Mouse (Mus musculus): ENCODE measurements around the gene Ube2g2.

Ube2g2 gene

GRCm38 (mm10) chr10:77606855-77607254 lies 15.2 kb upstream of the Ube2g2 start:
- DNase-seq (ENCODE audit: low read depth), result no peak

GRCm38 (mm10) chr10:77607441-77607840 lies 14.6 kb upstream of the Ube2g2 start:
- no peak for DNase-seq (ENCODE audit: low read depth)

- DNase-seq (ENCODE audit: low read depth), result no peak
Measured at GRCm38 (mm10) chr10:77608589-77608988, 13.5 kb upstream of the Ube2g2 start.

GRCm38 (mm10) chr10:77610221-77610961 lies 11.7 kb upstream of the Ube2g2 start:
- DNase-seq (ENCODE audit: low read depth), result no peak

GRCm38 (mm10) chr10:77613409-77613808 lies 8.7 kb upstream of the Ube2g2 start:
- peak; percentile 43 for DNase-seq (ENCODE audit: low read depth)

GRCm38 (mm10) chr10:77615647-77616046 lies 6.4 kb upstream of the Ube2g2 start:
- no peak for DNase-seq (ENCODE audit: low read depth)

- no peak for DNase-seq (ENCODE audit: low read depth)
Measured at GRCm38 (mm10) chr10:77616166-77616565, 5.9 kb upstream of the Ube2g2 start.

GRCm38 (mm10) chr10:77616926-77617325 lies 5.1 kb upstream of the Ube2g2 start:
- no peak for DNase-seq (ENCODE audit: low read depth)

- DNase-seq (ENCODE audit: low read depth), result no peak
Measured at GRCm38 (mm10) chr10:77621546-77621945, 529 bp upstream of the Ube2g2 start.

- peak; percentile 88 for DNase-seq (ENCODE audit: low read depth)
Measured at GRCm38 (mm10) chr10:77623069-77623492, 1.0 kb downstream of the Ube2g2 start.

GRCm38 (mm10) chr10:77623639-77624400 lies 1.7 kb downstream of the Ube2g2 start:
- peak; percentile 20 for DNase-seq (ENCODE audit: low read depth)

GRCm38 (mm10) chr10:77624570-77624995 lies 2.5 kb downstream of the Ube2g2 start:
- peak; percentile 64 for DNase-seq (ENCODE audit: low read depth)

- peak; percentile 71 for DNase-seq (ENCODE audit: low read depth)
Measured at GRCm38 (mm10) chr10:77626036-77626435, 4.0 kb downstream of the Ube2g2 start.

GRCm38 (mm10) chr10:77626591-77626990 lies 4.5 kb downstream of the Ube2g2 start:
- no peak for DNase-seq (ENCODE audit: low read depth)

GRCm38 (mm10) chr10:77627497-77627896 lies 5.4 kb downstream of the Ube2g2 start:
- DNase-seq (ENCODE audit: low read depth), result peak; percentile 92

GRCm38 (mm10) chr10:77629163-77629562 lies 7.1 kb downstream of the Ube2g2 start:
- DNase-seq (ENCODE audit: low read depth), result no peak

GRCm38 (mm10) chr10:77629970-77630369 lies 7.9 kb downstream of the Ube2g2 start:
- no peak for DNase-seq (ENCODE audit: low read depth)

- DNase-seq (ENCODE audit: low read depth), result no peak
Measured at GRCm38 (mm10) chr10:77634016-77634415, 11.9 kb downstream of the Ube2g2 start.

- peak; percentile 19 for DNase-seq (ENCODE audit: low read depth)
Measured at GRCm38 (mm10) chr10:77634452-77635231, 12.6 kb downstream of the Ube2g2 start.

GRCm38 (mm10) chr10:77636234-77636922 lies 14.3 kb downstream of the Ube2g2 start:
- DNase-seq (ENCODE audit: low read depth), result no peak

GRCm38 (mm10) chr10:77638956-77639355 lies 16.9 kb downstream of the Ube2g2 start:
- DNase-seq (ENCODE audit: low read depth), result no peak

- no peak for DNase-seq (ENCODE audit: low read depth)
Measured at GRCm38 (mm10) chr10:77643160-77643559, 21.1 kb downstream of the Ube2g2 start.

Measured in NIH3T3 (cell line).